Mouse (Mus musculus) midbrain, postnatal 0 days (tissue): ENCODE measurements around the gene 0610040J01Rik. TPM values are rescaled to one million over a fixed set of nuclear protein-coding genes. Genes with fewer than 3 reads are reported as not detected.
A peak's percentile ranks its signal among the peaks of the same experiment; 100 is the strongest.

Experiments used
- ATAC-seq: fragments of 200-750 bp; cut with Nextera tagmentation; 2 replicates; pipeline ENCODE4 v1.8.0; 2017; ENCODE audit warnings: moderate number of reproducible peaks, mild to moderate bottlenecking, moderate TSS enrichment, moderate library complexity; ENCODE audit not compliant: low FRiP score
- DNase-seq: peaks from one replicate; pipeline ENCODE4 v3.0.0-alpha.2; 2015; ENCODE audit warnings: low spot score
- H3K27ac ChIP-seq: fragments of 300-500 bp; sonication (generic); 2 replicates; pipeline ENCODE4 v1.5.1; 2014; ENCODE audit warnings: low read depth, mild to moderate bottlenecking, low read length, mixed read lengths
- H3K27me3 ChIP-seq: fragments of 300-500 bp; sonication (generic); 2 replicates; pipeline ENCODE4 v1.6.1; 2014; ENCODE audit warnings: low read length, control low read depth, mixed read lengths; ENCODE audit not compliant: insufficient read depth
- H3K36me3 ChIP-seq: fragments of 300-500 bp; sonication (generic); 2 replicates; pipeline ENCODE4 v1.6.1; 2014; ENCODE audit warnings: low read length, control low read depth, mixed read lengths; ENCODE audit not compliant: insufficient read depth
- H3K4me1 ChIP-seq: fragments of 300-500 bp; sonication (generic); 2 replicates; pipeline ENCODE4 v1.6.1; 2014; ENCODE audit warnings: mild to moderate bottlenecking, control low read depth, antibody characterized with exemption, low read length, mixed read lengths; ENCODE audit not compliant: insufficient read depth
- H3K4me2 ChIP-seq: fragments of 300-500 bp; sonication (generic); 2 replicates; pipeline ENCODE4 v1.6.1; 2014; ENCODE audit warnings: low read depth, mild to moderate bottlenecking, low read length, mixed read lengths; ENCODE audit not compliant: poor library complexity, severe bottlenecking
- H3K4me3 ChIP-seq: fragments of 300-500 bp; sonication (generic); 2 replicates; pipeline ENCODE4 v1.5.1; 2014; ENCODE audit warnings: low read depth, mild to moderate bottlenecking, low read length, moderate library complexity
- H3K9ac ChIP-seq: fragments of 300-500 bp; sonication (generic); replicated peaks from 2 replicates; pipeline ENCODE4 v1.6.1; 2014; ENCODE audit warnings: mild to moderate bottlenecking, low read length, moderate library complexity, mixed read lengths; ENCODE audit not compliant: poor library complexity, severe bottlenecking
- H3K9me3 ChIP-seq: fragments of 300-500 bp; sonication (generic); 2 replicates; pipeline ENCODE4 v1.6.1; 2016; ENCODE audit warnings: low read length, control low read depth
- CTCF ChIP-seq: IDR thresholded peaks from 2 replicates; pipeline ENCODE4 v1.5.1; 2016; ENCODE audit warnings: antibody characterized with exemption, mild to moderate bottlenecking
- WGBS: fragments of 180-500 bp; shearing (Covaris S2); extraction: QIAGEN DNeasy Blood & Tissue Kit; methylation state at CpG from one replicate; pipeline ENCODE4 v1.1.7; 2014; 5-methylcytosine and 5-hydroxymethylcytosine counted together
- polyA plus RNA-seq: library from polyadenylated mRNA; unstranded; fragments of >200 nt; fragmentation: Nextera tagmentation; extraction: Ambion mirVana; gene quantifications from 2 replicates; pipeline ENCODE4 v1.2.1, GENCODE M21; 2015
- total RNA-seq: library from RNA; depleted of rRNA; stranded (reverse); fragments of >200 nt; gene quantifications from 2 replicates; pipeline ENCODE4 v1.2.3, GENCODE M21; 2014

0610040J01Rik gene
- total and polyA plus RNA-seq, 2 experiments from 2014 or later: 0.93 to 3.2 TPM

GRCm38 (mm10) chr5:63773603-63774002, 38.6 kb upstream of the 0610040J01Rik start:
- Histone ChIP-seq H3K27me3 (no peaks in the 10 kb centered on the region), H3K9ac (no peak overlapping the region), H3K27ac (no peak overlapping the region), H3K9me3 (no peaks in the 10 kb centered on the region), H3K4me3 (no peak overlapping the region), H3K4me1 (no peaks in the 10 kb centered on the region), H3K4me2 (no peak overlapping the region), H3K36me3 (no peaks in the 10 kb centered on the region)
- TF ChIP-seq CTCF: no peak
- DNase-seq (no peak), ATAC-seq (no peak)
- 56% methylated on average over 1 of the region's 1 CpGs for WGBS

- no peaks in the 10 kb centered on the region for H3K27me3 ChIP-seq
- H3K4me1 ChIP-seq: no peaks in the 10 kb centered on the region
- H3K36me3 ChIP-seq: no peaks in the 10 kb centered on the region
- no peak overlapping the region for H3K4me2 ChIP-seq
- no peak overlapping the region for H3K4me3 ChIP-seq
- no peak overlapping the region for H3K9ac ChIP-seq
- ATAC-seq (no peak), DNase-seq (no peak)
- 83% methylated on average over 10 of the region's 10 CpGs for WGBS
- TF ChIP-seq CTCF: no peak
- H3K27ac ChIP-seq: no peak overlapping the region
- no peaks in the 10 kb centered on the region for H3K9me3 ChIP-seq
These were observed 23.9 kb upstream of the 0610040J01Rik start for GRCm38 (mm10) chr5:63788156-63788826.

GRCm38 (mm10) chr5:63812509-63812865, 324 bp downstream of the 0610040J01Rik start:
- H3K27me3 ChIP-seq: 0 out of 2 replicates have a peak, but pooled peaks cover 7% of the 10 kb centered on the region
- no peak for TF ChIP-seq CTCF
- no peaks in the 10 kb centered on the region for H3K4me1 ChIP-seq
- no peaks in the 10 kb centered on the region for H3K36me3 ChIP-seq
- peak overlapping the region; percentile 58 for H3K4me3 ChIP-seq
- H3K9ac ChIP-seq: peak overlapping the region; percentile 42
- peak overlapping the region; percentile 97 for H3K4me2 ChIP-seq
- no peak overlapping the region for H3K27ac ChIP-seq
- DNase-seq: no peak
- no peaks in the 10 kb centered on the region for H3K9me3 ChIP-seq
- no peak for ATAC-seq
- under 1% methylated on average over 26 of the region's 26 CpGs for WGBS

DNA sequence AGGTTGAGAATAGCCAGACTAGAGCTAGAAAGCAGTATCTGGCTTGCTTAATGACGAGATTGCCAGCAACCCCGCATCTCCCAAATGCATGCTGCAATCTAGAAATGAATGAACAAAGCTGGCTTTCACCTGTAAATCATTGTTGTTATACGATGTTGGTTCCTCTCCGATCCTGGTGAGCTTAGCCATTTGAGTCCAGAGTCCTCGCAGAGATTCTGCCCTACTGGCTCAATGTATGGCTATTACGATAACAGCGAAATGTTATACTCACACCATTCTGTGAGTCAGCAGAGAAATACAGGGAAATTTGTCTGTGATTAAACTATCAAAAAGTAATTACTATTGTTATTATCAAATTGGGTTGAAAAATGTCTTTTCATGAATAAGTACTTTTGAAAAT, 4.5 kb downstream of the 0610040J01Rik start:
- TF ChIP-seq CTCF: no peak
- Histone ChIP-seq H3K4me3 (no peak overlapping the region), H3K9me3 (no peaks in the 10 kb centered on the region), H3K4me1 (no peaks in the 10 kb centered on the region), H3K4me2 (no peak overlapping the region), H3K9ac (no peak overlapping the region), H3K27ac (no peak overlapping the region), H3K27me3 (0 out of 2 replicates have a peak, but pooled peaks cover 7% of the 10 kb centered on the region), H3K36me3 (no peaks in the 10 kb centered on the region)
- ATAC-seq: no peak
- DNase-seq: no peak
- 94% methylated on average over 7 of the region's 7 CpGs for WGBS

DNA sequence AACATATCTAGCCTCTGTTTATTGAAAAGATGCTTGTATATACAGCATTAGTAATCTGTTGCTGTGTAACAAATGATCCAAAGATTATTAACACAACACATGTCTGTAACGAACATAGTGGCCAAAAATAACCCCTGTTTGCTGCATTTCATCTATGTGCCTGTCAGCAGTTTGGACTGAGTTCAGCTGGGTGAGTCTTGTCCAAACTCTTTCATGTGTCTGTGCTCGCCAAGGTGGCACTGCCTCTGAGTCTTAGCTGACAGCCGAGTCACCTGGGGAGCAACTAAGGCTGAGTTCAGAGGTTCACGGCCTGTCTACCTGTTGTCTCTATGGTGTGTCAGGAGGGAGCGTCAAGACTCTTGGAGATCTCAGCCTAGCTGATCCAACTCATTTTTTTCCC, 5.1 kb downstream of the 0610040J01Rik start:
- Histone ChIP-seq H3K4me3 (no peak overlapping the region), H3K27me3 (0 out of 2 replicates have a peak, but pooled peaks cover 6% of the 10 kb centered on the region), H3K9me3 (no peaks in the 10 kb centered on the region), H3K9ac (no peak overlapping the region), H3K36me3 (no peaks in the 10 kb centered on the region), H3K4me1 (no peaks in the 10 kb centered on the region), H3K27ac (no peak overlapping the region), H3K4me2 (no peak overlapping the region)
- no peak for TF ChIP-seq CTCF
- WGBS: 79% methylated on average over 5 of the region's 5 CpGs
- ATAC-seq: no peak
- DNase-seq: no peak

- no peaks in the 10 kb centered on the region for H3K4me1 ChIP-seq
- no peak for TF ChIP-seq CTCF
- no peak overlapping the region for H3K4me2 ChIP-seq
- H3K4me3 ChIP-seq: no peak overlapping the region
- 62% methylated on average over 4 of the region's 4 CpGs for WGBS
- ATAC-seq (no peak), DNase-seq (no peak)
- H3K27me3 ChIP-seq: 0 out of 2 replicates have a peak, but pooled peaks cover under 1% of the 10 kb centered on the region
- no peaks in the 10 kb centered on the region for H3K9me3 ChIP-seq
- H3K36me3 ChIP-seq: no peaks in the 10 kb centered on the region
- H3K27ac ChIP-seq: no peak overlapping the region
- no peak overlapping the region for H3K9ac ChIP-seq
These were observed 6.8 kb downstream of the 0610040J01Rik start for GRCm38 (mm10) chr5:63818975-63819374.
